18 mouse cellular contexts compared by ENCODE assay signal in genomic region chr10:71194713-71195112, GRCm38 (mm10). TPM values are rescaled to one million over a fixed set of nuclear protein-coding genes. Genes with fewer than 3 reads are reported as not detected.
A peak's percentile ranks its signal among the peaks of the same experiment; 100 is the strongest.
DNase-seq lines count a peak whose midpoint lies in the region; ATAC-seq and TF ChIP-seq lines count a peak whose summit lies in the region.
"Had no signal": no experiment of that assay in that cellular context is flagged by ENCODE, and none has a peak within 500 bp of the region (broad histone marks: within the 10 kb centered on the region; RNA-seq: fewer than 3 reads in every experiment).

No protein-coding gene starts in this region.

- no peak overlapping the region for H3K9ac ChIP-seq in heart, embryonic 14.5 days (ENCODE audit: low read length)
- H3K9ac ChIP-seq: forebrain, embryonic 12.5 days; hindbrain, embryonic 12.5 days; liver, embryonic 13.5 days; lung, embryonic 15.5 days; stomach, embryonic 15.5 days had no signal

- TF ChIP-seq CTCF in kidney, adult 2 months (conservative IDR thresholded peaks at IDR 0.05; ENCODE audit: insufficient read depth, insufficient read length, low read depth, low read length) = no peak

- H3K36me3 ChIP-seq in kidney, adult 2 months (ENCODE audit: control insufficient read depth, insufficient read depth, low read length) = no peaks in the 10 kb centered on the region
- no peaks in the 10 kb centered on the region for H3K36me3 ChIP-seq in heart, embryonic 14.5 days (ENCODE audit: control insufficient read depth, insufficient read depth, low read length)
- H3K36me3 ChIP-seq: forebrain, embryonic 12.5 days; hindbrain, embryonic 12.5 days; liver, embryonic 13.5 days; lung, embryonic 15.5 days; stomach, embryonic 15.5 days had no signal

- TF ChIP-seq POLR2A in kidney, adult 2 months (IDR thresholded peaks at IDR 0.05; ENCODE audit: low read depth, low read length) = no peak

- WGBS in kidney, adult 2 months = 86% methylated on average over 7 of the region's 7 CpGs
- WGBS in heart, embryonic 14.5 days = 79% methylated on average over 7 of the region's 7 CpGs

- DNase-seq in kidney, adult 2 months = peak; percentile 34
- DNase-seq in kidney, adult 18-20 months = no peak
- DNase-seq in lung, postnatal 10 days = peak; percentile 21
- no peak for DNase-seq in lung, postnatal 36 days
- peak; percentile 29 for DNase-seq in heart, postnatal 4 days
- DNase-seq in cerebellum, adult 9-11 months = no peak
- DNase-seq: cerebellum, adult 18-20 months; cerebellum, postnatal 36 days; left cerebral cortex, postnatal 4 days; liver, embryonic 13.5 days had no signal

- H3K4me3 ChIP-seq in kidney, adult 2 months (ENCODE audit: insufficient read depth, low read depth, low read length) = no peak overlapping the region
- H3K4me3 ChIP-seq in heart, embryonic 14.5 days (ENCODE audit: control insufficient read depth in 1 of 2, insufficient read depth in 1 of 2, low read depth in 1 of 2, low read length in 2 of 2) = no peak overlapping the region
- H3K4me3 ChIP-seq: forebrain, embryonic 12.5 days; hindbrain, embryonic 12.5 days; liver, embryonic 13.5 days; lung, embryonic 15.5 days; myocyte; stomach, embryonic 15.5 days had no signal

- no peak for ATAC-seq in heart, embryonic 14.5 days (ENCODE audit: insufficient number of reproducible peaks, insufficient read depth, low FRiP score, low read depth)

- H3K27ac ChIP-seq in kidney, adult 2 months (ENCODE audit: insufficient read depth, low read depth, low read length) = no peak overlapping the region
- H3K27ac ChIP-seq in heart, embryonic 14.5 days (replicated peaks in 1 of 2; ENCODE audit: control insufficient read depth in 1 of 2, insufficient read depth in 1 of 2, low read depth in 2 of 2, low read length in 2 of 2) = peak overlapping the region; percentile 25 to 47; a peak in 2 of 4 replicates
- H3K27ac ChIP-seq: forebrain, embryonic 12.5 days; hindbrain, embryonic 12.5 days; liver, embryonic 13.5 days; lung, embryonic 15.5 days; stomach, embryonic 15.5 days had no signal

- no peak overlapping the region for H3K4me2 ChIP-seq in heart, embryonic 14.5 days (ENCODE audit: low read length)
- H3K4me2 ChIP-seq: forebrain, embryonic 12.5 days; hindbrain, embryonic 12.5 days; liver, embryonic 13.5 days; lung, embryonic 15.5 days; stomach, embryonic 15.5 days had no signal

- peaks cover 3% of the 10 kb centered on the region; the same call in 1 of the 2 replicates for H3K4me1 ChIP-seq in kidney, adult 2 months (ENCODE audit: control insufficient read depth, insufficient read depth, low read length)
- peaks cover 10 to 20% of the 10 kb centered on the region in 2 experiments for H3K4me1 ChIP-seq in heart, embryonic 14.5 days (ENCODE audit: control insufficient read depth in 2 of 2, insufficient read depth in 2 of 2, low read length in 2 of 2)
- H3K4me1 ChIP-seq: liver, embryonic 13.5 days had no signal

- H3K27me3 ChIP-seq in kidney, adult 2 months (replicated peaks; ENCODE audit: control insufficient read depth, insufficient read depth, low read length) = no peaks in the 10 kb centered on the region
- H3K27me3 ChIP-seq in heart, embryonic 14.5 days (ENCODE audit: control insufficient read depth, insufficient read depth, low read length) = no peaks in the 10 kb centered on the region
- H3K27me3 ChIP-seq: forebrain, embryonic 12.5 days; hindbrain, embryonic 12.5 days; liver, embryonic 13.5 days; lung, embryonic 15.5 days; stomach, embryonic 15.5 days had no signal

- H3K9me3 ChIP-seq in heart, embryonic 14.5 days (ENCODE audit: control insufficient read depth, low read length) = no peaks in the 10 kb centered on the region
- H3K9me3 ChIP-seq: forebrain, embryonic 12.5 days; liver, embryonic 13.5 days; lung, embryonic 15.5 days; stomach, embryonic 15.5 days had no signal

RNA-seq across cellular contexts. Expression of gene Bicc1, which starts 35.2 kb away (rescaled TPM):
- 69.0 and 78.8 TPM in 2 replicates for polyA plus RNA-seq in kidney, adult 2 months (2012; rRNA removed)
- polyA plus RNA-seq in heart, embryonic 14.5 days (2014; fragmentation: Nextera tagmentation; extraction: Ambion mirVana) = 24.7 and 25.9 TPM in 2 replicates
- 10 to 100 TPM; 37.6 to 38.4 TPM for total RNA-seq in heart, postnatal 4 days (2021)
- total RNA-seq: granulocyte monocyte progenitor cell, adult 5-6 weeks; megakaryocyte, adult 5-6 weeks had no signal

RNA-seq across cellular contexts. Expression of gene Tfam, which starts 43.4 kb away (rescaled TPM):
- polyA plus RNA-seq in kidney, adult 2 months (2012; rRNA removed) = 9.0 and 12.8 TPM in 2 replicates
- polyA plus RNA-seq in heart, embryonic 14.5 days (2014; fragmentation: Nextera tagmentation; extraction: Ambion mirVana) = 39.7 and 49.9 TPM in 2 replicates
- total RNA-seq in heart, postnatal 4 days (2021) = 10 to 100 TPM; 59.3 to 59.6 TPM

Comparison
In these comparisons a context has a peak if more than half of its experiments do, and no peak if none do; other contexts are left out.
1. DNase-seq: peak in kidney, adult 2 months (single experiment), lung, postnatal 10 days (single experiment) and heart, postnatal 4 days (single experiment); none in kidney, adult 18-20 months (single experiment), lung, postnatal 36 days (single experiment) and cerebellum, adult 9-11 months (single experiment).